Mouse (Mus musculus): Measurements from ENCODE around the gene Rhbdd1.

Rhbdd1 gene

DNA sequence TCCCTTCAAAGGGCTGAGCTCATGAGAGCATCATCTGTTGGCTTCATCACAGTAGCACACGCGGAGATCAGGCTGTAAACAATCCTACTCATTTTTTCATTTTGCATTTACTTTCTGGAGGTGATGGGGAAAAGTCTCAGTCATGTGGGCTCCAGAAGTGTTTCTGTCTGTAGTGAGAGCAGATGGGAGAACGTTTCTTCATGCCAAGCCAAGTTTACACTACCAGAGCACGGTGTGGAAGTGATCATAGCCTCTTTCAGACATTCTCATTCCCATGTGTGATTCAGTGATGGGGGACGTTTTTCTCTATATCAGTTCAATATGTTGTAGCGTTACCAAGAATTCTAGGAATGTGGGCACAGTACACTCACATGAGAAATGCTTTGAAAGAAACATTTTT, 45.9 kb downstream of the Rhbdd1 start:
- DNase-seq (ENCODE audit: low spot score in 2 of 2) = peak in 1 of 2 experiments; percentile 36

DNA sequence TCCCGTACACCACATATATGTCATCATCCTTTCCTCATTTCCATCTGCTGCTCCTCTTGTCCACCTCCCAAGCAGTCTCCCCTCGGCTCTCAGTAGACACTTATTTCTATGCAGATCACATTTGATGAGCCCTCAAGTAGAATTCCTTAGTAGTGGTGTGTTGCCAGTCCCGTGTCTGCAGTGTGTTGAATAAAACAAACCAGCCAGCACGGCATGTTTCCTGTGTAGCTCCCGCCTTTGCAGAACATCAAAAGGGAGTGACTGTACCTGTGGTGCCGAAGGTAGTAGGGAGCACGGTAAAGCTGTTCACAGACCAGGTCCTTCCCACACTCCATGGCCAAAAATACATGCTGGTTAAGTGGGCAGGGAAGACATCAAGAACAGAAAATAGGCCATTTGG, 47.8 kb downstream of the Rhbdd1 start:
- DNase-seq (ENCODE audit: low spot score in 2 of 2) = no peak

DNA sequence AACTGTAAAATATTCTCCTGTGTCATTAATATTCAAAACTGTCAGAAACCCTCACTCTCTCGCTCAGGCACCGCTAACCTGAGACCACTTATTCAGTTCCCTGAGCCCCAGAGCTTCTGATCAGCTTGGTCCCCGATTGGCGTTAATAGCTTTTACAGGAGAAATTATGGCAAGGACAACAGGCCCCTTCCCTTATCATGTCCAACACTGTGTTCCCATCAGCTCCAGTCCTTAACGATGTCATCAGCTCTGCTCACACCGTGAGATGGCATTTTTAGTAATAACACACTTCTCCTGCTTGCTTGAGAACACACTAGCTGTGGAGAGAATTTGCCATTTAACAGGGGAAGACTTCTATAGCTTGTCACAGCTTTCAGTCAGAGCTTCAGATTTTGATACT, 48.2 kb downstream of the Rhbdd1 start:
- DNase-seq (ENCODE audit: low spot score in 2 of 2) = no peak

DNA sequence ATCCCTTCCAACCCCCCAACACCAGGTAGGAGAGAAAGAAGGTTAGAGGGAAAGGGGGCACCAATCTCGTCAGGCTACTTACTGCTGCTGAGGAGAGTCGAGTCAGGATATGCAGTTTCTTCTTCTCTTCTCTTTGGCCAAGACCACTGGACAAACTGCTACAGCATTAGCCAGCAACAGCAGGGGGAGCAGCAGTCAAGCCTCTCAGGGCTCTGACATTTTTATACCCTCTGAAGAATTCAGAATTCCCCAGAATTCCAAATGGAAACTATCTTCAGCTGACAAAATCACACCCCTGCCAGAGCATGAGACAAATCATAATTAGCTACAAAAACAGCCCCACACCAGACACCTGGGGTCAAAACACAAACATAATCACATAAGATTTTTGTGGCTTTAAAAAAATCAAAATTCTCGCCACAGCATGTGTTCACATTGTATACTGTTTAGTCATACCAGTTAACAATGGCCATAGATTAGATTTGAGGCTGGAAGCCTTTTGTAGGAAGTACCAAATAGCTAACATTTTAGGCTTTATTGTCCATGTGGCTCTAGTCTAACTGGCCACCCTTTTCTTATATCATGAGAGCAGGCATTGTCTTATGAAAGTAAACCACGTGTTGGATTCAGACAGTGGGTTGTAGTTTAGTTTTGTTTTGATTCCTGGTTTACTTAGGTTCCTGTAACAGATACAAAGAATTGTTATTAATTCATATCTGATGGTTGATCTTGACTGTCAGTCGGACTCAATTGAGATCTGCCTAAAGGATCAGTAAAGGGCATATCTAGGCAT, 55.6 kb downstream of the Rhbdd1 start:
- DNase-seq (ENCODE audit: low spot score in 2 of 2) = no peak

DNA sequence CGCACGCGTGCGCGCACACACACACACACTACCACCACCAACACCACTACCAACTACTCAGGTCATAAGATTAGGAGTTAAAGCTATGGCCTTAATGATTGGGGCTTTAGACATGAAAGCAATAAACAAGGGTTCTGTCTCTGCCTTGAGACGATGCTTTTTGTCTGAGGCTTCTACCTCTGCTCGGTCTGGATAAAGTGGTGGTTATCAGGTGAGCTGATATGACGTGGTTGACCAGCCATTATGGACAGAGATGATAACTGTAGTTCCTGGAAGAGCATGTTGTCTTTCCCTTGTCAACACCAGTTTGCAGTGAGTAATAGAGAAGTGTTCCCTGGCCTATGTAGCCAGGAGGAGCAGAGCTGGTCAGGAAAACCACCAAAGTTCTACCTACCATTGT, 57.7 kb downstream of the Rhbdd1 start:
- DNase-seq (ENCODE audit: low spot score in 2 of 2) = no peak

DNA sequence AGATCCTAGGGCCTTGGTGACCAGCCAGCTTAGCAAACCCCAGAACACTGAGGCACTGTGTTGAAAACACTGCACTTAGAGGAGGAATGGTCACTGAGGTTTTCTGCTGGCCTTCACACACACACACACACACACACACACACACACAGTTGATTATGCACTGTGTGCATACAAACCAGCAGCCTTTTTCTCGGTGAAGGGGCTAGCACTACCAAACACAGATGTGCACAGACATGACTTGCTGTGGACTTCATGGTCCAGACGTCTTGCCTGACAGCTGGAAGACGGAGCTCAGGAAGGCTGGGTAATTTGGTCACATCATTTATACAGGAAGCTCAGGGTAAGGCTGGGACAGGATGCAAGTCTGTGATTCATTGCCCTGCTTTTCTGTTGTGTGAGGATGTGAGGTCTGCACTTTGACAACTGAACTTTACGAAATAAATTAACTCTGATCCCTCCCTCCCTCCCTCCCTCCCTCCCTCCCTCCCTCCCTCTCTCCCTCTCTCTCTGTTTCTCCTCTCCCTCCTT, 58.6 kb downstream of the Rhbdd1 start:
- DNase-seq (ENCODE audit: low spot score in 2 of 2) = no peak

DNA sequence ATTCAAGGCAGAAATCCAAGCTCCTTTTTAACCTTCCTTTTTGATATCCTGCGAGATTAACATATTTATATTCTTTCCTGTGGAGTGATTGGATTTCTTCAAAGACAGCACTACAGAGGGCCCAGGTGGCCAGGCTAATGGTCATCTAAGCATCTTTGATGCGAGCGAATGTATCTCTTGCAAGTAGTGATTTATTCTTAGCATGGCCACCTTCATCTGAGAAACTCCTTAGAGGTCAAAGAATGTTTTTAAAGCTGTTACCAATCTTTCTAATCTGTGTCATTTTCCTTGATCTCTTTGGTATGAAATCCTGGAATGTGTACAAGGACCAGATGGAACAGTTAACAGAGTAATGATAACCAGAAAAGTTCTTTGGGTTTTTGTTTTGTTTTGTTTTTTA, 59.2 kb downstream of the Rhbdd1 start:
- DNase-seq (ENCODE audit: low spot score in 2 of 2) = no peak

DNA sequence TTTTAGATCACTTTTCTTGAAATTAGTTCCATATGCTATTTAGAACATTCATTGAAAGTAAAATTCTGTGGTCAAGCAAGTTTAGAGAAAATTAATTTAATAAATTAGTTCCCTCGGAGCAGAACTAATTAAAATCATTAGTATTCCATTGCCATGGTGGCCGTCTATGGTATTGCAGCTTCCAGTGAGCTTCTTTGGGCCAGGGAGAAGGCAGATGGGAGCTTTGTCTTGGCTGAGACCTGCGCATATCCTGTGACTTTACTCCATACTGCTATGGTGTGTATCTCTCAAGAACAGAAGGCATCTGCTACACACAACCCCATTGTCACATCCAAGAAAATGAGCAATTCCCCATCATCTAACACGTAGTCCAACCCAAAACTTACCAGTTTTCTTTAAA, 65.7 kb downstream of the Rhbdd1 start:
- DNase-seq (ENCODE audit: low spot score in 2 of 2) = no peak

DNA sequence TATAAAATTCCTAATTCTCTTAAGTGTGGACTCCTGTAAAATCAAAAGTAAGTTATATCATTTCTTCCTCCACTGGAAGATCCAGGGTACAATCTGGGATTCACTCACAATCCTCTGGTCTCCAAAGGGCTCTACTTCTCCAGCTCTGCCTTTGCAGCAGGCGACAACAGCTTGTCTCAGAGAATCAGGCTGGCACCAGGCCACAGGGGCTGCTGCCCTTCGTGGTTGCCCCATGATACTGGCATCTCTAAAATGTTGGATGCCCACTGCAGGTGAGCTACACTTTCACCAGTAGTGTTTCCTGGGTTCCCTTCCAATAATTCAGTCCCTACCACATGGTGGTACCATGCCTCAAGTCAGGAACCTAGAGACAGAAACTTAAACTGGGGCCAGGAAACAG, 67.9 kb downstream of the Rhbdd1 start:
- no peak for DNase-seq (ENCODE audit: low spot score in 2 of 2)

DNA sequence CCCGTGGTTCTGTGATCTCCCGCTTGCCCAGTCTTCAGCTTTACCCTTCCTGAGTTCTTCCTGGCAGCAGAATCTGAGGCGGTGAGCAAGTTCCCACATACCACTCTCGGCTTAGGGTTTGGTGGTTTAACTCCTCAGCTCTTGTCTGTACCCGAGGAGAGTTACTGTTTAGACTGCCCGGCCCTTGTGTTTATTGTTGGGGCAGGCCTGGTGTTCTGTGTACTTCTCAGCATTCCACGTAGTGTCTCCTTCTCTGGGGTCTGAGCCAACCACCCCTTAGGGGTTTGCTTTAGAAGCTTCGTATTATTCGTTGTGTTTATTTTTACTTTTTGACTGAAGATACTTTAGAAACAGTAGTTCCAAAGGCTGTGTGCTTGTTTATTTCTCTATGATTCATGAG, 68.8 kb downstream of the Rhbdd1 start:
- DNase-seq (ENCODE audit: low spot score in 2 of 2) = no peak

DNA sequence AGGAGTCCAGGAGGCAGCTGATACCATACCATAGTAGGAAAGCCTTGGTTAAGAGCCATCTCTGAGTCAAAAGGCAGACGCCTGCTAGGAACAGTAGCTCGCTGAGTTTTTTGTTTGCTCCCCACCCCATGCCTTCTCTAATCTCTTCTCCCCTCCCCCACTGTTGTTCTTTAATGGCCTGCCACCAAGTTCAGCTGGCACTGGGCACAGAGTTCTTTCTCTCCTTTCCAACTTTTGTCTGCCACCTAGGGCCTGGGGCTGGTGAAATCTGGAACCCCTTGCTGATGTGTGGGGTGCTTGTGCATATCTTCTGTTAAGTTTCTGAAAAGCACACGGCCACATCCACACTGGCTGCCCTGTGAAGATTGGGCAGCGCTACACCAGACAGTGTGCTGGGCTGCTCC, 69.6 kb downstream of the Rhbdd1 start:
- no peak for DNase-seq (ENCODE audit: low spot score in 2 of 2)

DNA sequence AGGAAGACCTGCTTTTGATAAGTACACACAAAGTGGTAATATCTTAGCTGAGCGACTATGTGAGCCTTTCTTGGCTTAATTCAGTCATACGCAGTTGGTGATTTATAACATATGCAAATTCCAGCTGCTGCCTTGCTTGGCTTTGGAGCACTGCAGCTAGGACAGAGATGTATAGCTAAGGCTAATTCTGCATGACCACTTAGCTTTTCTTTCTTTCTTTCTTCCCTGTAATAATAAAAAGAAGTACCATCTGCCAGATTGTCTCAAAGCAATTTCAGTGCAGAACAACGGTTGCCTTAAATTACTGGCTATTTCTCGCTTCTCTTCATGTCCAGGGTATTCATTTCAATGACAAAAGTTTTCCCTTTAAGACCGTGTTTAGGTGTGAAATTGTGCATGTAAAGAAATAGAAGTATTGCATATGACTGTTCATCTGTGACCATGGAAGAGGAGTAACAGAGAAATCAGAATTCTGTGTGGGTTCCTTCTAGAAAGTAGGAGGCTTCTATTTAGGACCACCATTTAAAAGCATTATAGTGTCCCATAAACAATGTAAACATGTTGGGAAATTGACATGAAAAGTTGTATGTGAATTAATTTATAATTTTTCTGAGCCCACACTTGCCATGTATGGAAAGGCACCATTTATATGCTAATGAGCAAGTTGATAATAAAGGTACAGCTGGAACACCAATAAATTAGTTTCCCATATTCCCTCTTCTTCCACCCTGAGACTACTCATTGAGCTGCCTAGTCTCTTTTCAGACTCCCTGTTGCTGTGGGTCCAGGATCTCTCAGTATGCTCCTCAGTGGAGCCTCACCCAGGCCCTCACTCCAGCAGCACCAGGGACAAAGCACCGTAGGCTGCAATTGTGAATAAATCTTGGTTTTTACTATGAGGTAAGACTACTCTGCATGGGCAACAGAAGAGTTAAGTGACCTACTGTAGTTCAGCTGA, 70.8 kb downstream of the Rhbdd1 start:
- no peak for DNase-seq (ENCODE audit: low spot score in 2 of 2)

DNA sequence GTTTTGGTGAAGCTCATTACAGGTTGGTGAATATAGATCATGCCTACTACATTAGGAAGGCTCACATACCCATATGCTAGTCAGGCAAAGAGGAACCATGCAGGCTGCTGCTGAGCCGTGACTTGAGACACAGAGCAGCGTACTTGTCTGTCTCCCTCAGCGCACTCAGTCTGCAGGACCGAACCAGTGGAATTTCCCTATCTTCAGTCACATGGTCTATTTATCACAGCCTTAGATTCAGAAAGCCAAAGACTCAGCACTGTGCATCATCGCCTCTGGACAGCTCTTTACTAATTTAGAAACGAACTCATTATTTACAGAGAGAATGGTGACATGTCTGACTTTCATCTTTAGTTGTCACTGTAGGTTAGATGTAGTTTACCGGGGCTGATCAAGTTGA, 73.1 kb downstream of the Rhbdd1 start:
- no peak for DNase-seq (ENCODE audit: low spot score in 2 of 2)

DNA sequence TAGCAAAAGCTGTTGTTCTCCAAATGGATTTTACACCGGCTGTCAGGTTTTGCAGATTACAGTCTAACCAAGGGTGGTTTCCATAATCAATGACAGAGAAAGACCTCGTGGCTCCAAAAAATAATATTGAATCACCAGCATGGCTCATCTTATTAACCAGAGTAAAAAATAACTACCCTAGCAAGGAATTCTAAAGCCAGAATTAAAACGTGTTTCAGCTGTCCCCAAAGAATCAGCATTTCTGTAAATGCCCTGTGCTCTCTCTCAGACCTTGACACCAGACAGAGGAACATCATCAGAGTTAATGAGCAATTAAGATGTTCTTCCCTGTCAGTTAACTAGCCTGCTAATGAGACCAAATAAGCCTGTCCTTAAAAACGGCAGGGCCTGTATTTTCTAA, 79.1 kb downstream of the Rhbdd1 start:
- no peak for DNase-seq (ENCODE audit: low spot score in 2 of 2)

DNA sequence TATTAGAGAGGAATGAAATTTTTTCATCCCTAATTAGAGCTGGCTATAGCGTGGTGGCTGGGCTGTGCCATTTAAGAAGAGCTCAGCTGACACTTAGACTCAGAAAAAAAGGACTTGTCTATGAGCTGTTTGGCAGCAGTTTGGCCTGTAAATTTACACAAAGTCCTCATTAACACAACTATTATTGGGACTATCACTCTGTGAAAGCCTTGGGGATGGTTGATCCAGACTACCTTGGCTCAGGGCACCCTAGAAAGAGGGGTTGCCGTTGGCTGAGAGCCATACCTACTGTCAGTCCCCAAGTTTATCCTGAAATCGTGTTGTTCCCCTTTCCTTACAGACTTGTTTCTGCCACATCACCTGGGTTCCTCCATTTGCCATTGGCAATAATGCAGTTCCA, 91.5 kb downstream of the Rhbdd1 start:
- DNase-seq (ENCODE audit: low spot score in 2 of 2) = peak in 1 of 2 experiments; percentile 16

DNA sequence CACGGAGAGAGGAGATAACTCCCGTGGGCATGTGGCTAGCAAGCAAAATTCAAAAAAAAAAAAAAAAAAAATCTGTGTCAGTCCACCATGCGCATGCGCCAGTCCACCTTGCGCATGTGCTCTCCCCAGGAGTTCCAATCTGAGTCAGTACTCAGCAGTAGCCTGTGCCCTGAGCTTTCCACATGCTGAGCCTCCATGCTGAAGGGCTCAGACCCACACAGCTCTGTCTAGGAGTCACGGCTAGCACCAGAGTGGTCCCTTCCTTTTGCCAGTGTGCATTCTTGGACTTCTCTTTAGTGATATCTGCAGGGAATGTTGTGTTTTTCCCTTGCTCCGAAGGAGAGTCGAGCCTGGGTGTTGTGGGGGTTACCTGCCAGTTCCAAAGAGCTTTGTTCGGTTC, 93.0 kb downstream of the Rhbdd1 start:
- peak in 1 of 2 experiments; percentile 3 for DNase-seq (ENCODE audit: low spot score in 2 of 2)

DNA sequence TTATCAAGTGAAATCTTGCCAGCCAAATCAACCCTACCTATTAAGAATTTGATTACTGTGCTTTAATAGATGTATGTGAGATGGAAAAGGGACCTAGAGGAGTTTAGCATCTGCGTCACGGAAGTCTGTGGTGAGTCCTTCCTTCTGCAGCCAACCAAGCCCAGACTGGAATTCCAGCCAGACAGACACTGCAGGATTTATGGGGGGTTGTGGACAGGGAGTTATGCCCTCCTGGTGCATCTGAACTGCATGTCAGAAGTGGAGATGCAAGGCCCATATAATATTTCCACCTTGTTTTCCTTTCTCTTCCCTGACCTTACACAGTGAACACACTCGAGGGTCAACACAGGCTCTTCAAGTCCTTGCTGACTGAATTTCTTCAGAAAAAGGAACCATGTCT, 94.3 kb downstream of the Rhbdd1 start:
- no peak for DNase-seq (ENCODE audit: low spot score in 2 of 2)

DNA sequence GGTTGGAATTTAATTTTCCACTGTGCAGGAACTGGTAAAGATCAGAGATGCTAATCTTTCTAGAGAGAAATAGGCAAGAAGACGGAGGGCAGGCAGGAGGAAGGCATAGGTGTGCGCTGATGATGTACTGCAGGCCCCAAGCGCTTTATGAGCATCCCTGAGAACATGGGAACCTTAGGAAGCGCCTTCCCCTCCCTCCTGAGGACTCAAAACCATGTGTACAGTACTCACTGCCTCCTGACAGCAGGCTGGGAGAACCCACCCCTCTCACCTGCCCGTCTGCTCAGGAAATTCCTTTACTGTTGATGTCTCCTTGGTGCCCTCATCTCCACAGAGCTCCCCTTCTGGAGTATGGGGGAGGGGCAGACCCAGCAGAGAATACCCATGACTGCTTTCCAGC, 95.3 kb downstream of the Rhbdd1 start:
- DNase-seq (ENCODE audit: low spot score in 2 of 2) = no peak

DNA sequence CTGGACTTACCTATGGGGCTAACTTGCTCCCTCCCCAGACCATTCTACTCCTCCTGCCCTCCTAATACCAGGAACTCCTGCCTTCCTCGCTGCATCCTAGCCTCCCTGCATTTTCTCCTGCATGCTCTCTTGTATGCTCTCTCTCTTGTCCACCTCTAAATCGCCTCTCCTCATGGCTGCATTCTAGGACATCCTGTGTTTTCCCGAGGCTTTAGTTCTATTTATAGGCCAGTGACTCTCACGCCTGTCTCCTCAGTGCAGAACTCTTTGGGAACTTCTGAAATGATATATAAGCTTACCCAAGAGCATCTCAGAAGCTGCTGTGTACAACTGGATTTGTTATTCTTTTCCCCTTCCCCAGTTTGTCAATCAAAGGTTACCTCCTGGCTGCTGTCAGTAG, 95.8 kb downstream of the Rhbdd1 start:
- no peak for DNase-seq (ENCODE audit: low spot score in 2 of 2)

DNA sequence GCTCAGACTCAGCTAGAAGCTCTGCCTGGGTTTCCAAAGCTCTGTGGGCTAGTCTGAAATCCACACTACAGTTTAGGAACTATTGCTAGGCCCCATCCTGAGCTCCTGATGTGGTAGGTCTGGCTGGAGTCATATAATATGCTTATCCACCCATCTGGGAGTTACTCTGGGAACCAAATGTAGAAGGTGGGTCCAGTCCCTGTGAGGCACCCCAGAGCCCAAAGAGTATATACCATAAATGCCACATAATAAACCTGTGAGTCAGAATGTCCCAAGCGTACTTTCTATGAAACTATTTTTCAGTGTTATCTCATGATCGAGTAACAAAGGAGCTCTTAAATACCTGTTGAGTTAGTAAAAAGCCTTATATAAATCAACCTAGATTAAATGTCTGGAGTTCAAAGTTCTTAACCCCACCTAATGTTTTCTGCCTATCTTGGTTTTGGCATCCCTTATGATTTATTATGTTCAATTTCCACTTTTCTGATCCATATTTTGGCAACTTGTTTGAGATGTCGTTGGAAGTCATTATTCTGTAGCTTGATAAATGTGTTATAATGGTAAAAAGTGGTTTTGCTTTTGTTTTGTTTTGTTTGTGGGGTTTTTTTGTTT, 98.3 kb downstream of the Rhbdd1 start:
- DNase-seq (ENCODE audit: low spot score in 2 of 2) = no peak

DNA sequence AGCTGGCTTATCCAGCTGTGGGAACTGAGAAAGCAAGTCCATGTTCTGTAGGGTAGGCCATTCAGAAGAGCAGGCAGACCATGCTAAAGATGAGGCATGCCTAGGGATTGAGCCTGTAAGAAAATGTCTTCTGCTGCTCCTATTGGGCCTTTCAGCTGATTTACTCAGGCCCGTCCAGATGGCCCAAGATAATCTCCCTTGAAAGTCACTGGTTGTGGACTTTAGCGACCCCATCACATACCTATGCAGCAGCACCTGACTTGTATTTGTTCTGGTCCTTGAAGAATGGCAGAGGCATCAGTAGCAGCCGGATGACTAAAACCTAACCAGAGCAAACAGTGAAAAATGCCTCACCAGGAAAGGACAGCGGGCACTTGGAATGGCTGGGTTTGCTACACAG, 99.4 kb downstream of the Rhbdd1 start:
- DNase-seq (ENCODE audit: low spot score in 2 of 2) = no peak

DNA sequence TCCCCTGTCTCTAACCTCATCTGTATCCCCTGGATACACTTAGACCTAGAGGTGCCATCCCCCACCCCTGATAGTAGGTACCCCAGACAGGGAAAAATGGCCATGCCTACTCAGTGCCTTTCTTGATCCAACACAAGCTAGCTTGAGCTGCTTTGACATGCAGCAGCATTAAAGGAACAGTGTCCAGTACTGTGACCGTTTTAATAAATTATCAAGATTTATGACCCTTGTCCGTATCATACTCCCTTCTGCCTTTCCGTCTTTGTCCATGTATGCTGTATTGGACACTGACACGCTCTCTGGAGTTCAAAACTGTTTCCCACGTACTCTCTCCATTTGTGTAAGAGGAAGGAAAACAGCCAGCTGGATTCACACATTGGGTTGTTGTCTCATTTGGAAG, 111.5 kb downstream of the Rhbdd1 start:
- DNase-seq (ENCODE audit: low spot score in 2 of 2) = no peak

Measured in right cerebral cortex, postnatal 10 days (tissue).